Mouse (Mus musculus) Patski (cell line): ENCODE measurements around the gene Alkbh6. TPM values are rescaled to one million over a fixed set of nuclear protein-coding genes. Genes with fewer than 3 reads are reported as not detected.
A peak's percentile ranks its signal among the peaks of the same experiment; 100 is the strongest.

ENCODE experiments used
- ATAC-seq: fragments of 100-300 bp; one replicate; pipeline ENCODE4 v1.8.0; 2021
- CTCF ChIA-PET: fragments of 350-600 bp; sonication (Branson Sonifier 250); formaldehyde crosslinking; loops from one replicate; lab custom pipeline; 2022; ENCODE audit warnings: inconsistent platforms; lab: Charles Lee
- POLR2A ChIA-PET: fragments of 350-600 bp; sonication (Branson Sonifier 250); formaldehyde crosslinking; loops from one replicate; lab custom pipeline; 2022; ENCODE audit warnings: antibody characterized with exemption, inconsistent platforms; lab: Charles Lee
- DNase-seq: peaks from one replicate; pipeline ENCODE4 v3.0.0-alpha.2; 2011; ENCODE audit warnings: low read depth, low spot score
- H3K27me3 ChIP-seq: fragments of 371-371 bp; one replicate; pipeline ENCODE4 v1.5.1; 2021
- CTCF ChIP-seq: fragments of 100-300 bp; IDR thresholded peaks from one replicate; pipeline ENCODE4 v1.5.1; 2021
- in situ Hi-C: fragments of 300-500 bp; cut with MboI; formaldehyde crosslinking; loops from 3 replicates; pipeline ENCODE4 v1.11.1; 2018; ENCODE audit warnings: low pct_unique_long_range_greater_than_20kb, mixed read lengths
- polyA plus RNA-seq: library from polyadenylated mRNA; unstranded; gene quantifications from one replicate; pipeline ENCODE4 v1.2.3, GENCODE M21; 2021

Gene Alkbh6
- polyA plus RNA-seq, 1 experiment from 2014 or later, result 35.2 TPM

DNA sequence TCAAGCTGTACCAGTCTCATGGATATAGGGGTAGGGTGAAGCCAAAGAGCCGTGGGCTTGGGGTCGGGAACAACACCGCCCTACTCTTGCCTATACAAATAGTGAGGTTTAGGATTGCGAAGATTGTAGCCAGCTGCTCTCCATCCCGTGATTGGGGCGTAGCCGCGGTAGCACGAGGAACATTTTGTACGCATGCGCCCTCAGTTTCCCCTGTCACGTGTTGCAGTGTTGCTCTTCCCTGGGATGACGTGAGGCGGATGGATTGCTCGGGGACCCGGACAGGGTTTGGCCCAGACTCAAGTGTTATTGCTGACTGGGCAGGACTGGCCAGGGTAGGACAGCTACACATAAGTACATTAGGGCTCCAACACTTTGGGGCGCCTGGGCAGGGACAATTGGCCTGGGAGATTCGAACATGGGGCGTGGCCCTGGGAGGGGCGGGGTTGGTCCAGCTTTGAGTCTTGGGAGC is 27.8 kb upstream of the Alkbh6 start:
- ChIA-PET POLR2A (interaction anchor here (0.7 kb wide), 1 partner anchor 223 kb away, joined by 3 read pairs; no protein-coding TSS in a partner anchor), CTCF (interaction anchor here (0.9 to 1.5 kb wide), 4 partner anchors 11 to 64 kb away, joined by 3 to 4 read pairs (median 3); partner anchors contain the start of genes Clip3, Polr2i and Tbcb)
- no peak for TF ChIP-seq CTCF
- ATAC-seq (peak; percentile 71), DNase-seq (peak; percentile 72)
- in situ Hi-C loops, result no loop called here
- H3K27me3 ChIP-seq, result no peaks in the 10 kb centered on the region

DNA sequence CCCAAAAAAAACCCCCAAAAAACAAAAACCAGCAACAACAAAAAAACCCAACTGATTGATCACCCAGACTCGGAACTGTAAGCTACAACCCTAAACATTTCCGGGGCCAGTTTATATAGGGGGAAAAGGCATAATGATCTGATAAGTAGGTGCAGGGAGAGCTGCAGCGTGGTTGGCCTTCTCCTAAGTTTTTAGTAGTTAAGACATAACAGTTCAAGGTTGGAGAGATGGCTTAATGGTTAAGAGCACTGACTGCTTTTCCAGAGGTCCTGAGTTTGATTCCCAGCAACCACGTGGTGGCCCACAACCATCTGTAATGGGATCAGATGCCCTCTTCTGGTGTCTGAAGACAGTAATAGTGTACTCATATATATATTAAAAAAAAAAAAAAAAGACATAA is 27.0 kb upstream of the Alkbh6 start:
- TF ChIP-seq CTCF, result no peak
- POLR2A ChIA-PET, result no interaction called here
- CTCF ChIA-PET, result interaction anchor here (0.9 to 1.7 kb wide), 2 partner anchors 10 to 19 kb away, joined by 3 to 5 read pairs; partner anchors contain the start of gene Clip3
- DNase-seq, result no peak
- in situ Hi-C loops, result no loop called here
- no peaks in the 10 kb centered on the region for H3K27me3 ChIP-seq
- ATAC-seq, result no peak

DNA sequence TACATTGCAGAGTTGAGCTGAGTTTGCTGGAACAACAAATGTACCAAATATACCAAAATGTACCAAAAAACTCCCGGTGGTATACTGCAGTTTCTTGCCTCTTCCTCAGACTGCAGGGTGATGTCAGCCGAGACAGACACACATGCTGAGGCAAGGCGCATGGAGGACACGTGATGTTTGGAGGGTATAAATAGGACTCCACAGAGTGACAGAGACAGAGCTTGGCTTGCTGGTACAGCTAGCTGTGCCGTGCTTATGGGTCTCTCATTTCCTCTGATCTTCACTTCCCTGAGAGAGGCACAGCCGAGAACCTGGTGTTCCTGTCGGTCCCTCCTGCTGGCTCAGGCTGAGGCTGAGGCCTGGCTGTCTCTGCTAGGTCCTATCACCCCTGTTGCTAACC is 25.8 kb upstream of the Alkbh6 start:
- ChIA-PET POLR2A (no interaction called here), CTCF (interaction anchor here (1.5 to 1.7 kb wide), 2 partner anchors 18 to 50 kb away, joined by 3 to 5 read pairs; no protein-coding TSS in a partner anchor)
- in situ Hi-C loops, result no loop called here
- no peaks in the 10 kb centered on the region for H3K27me3 ChIP-seq
- DNase-seq, result no peak
- no peak for TF ChIP-seq CTCF
- no peak for ATAC-seq

DNA sequence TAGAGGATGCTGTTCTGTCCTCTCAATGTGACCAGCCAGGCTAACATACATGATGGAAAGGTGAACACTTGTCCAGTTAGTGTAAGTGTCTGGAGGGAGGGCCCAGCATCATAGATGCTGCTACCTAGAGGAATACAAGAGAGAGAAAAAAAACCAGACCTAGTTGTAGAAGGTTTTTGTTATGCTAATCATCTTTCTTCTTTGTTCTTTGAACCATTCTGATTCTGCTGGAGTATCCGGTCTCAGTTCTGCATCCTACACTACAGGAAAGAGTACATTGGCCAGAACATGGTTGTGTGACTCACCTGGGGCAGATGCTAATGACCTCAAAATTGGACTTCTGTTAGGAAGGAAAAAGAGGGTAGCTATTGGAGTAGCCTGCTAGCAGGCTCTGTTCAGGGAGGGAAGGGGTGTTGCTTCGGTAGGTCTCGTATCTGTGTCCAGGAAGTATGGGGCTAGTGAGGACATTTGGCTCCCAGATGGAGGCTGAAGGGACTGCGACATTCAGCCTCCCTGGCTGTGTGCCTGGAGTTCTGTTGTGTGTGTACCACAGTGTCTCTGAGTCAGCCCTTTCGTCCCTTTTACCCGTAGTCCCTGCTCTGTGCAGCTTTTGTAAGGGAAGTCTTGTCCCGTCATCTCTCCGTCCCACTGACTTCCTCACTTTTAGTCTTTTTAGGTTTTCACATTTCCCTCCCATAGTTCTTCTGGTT is 21.7 kb upstream of the Alkbh6 start:
- no peak for TF ChIP-seq CTCF
- DNase-seq (no peak), ATAC-seq (no peak)
- in situ Hi-C loops, result no loop called here
- POLR2A ChIA-PET, result no interaction called here
- H3K27me3 ChIP-seq, result no peaks in the 10 kb centered on the region
- CTCF ChIA-PET, result no interaction called here

DNA sequence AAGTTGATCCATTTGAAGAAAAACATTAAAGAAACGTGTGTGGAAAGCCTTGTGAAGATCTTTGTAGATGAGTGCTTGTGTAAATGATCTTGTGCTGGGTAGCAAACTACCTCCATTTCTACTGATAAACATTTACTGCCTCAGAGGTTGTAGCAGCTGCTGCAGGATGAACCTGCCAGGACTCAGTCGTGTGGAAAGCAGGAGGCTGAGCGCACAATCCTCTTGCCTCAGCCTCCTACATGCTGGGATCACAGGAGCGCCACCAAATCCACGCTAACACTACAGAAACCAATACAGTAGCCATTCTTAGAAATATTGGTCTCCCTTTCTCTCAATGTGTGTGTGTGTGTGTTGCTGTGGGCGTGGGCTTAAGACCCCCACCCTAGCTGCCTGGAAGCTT is 20.5 kb upstream of the Alkbh6 start:
- H3K27me3 ChIP-seq, result no peaks in the 10 kb centered on the region
- in situ Hi-C loops, result no loop called here
- ChIA-PET CTCF (no interaction called here), POLR2A (no interaction called here)
- no peak for TF ChIP-seq CTCF
- DNase-seq (no peak), ATAC-seq (no peak)

DNA sequence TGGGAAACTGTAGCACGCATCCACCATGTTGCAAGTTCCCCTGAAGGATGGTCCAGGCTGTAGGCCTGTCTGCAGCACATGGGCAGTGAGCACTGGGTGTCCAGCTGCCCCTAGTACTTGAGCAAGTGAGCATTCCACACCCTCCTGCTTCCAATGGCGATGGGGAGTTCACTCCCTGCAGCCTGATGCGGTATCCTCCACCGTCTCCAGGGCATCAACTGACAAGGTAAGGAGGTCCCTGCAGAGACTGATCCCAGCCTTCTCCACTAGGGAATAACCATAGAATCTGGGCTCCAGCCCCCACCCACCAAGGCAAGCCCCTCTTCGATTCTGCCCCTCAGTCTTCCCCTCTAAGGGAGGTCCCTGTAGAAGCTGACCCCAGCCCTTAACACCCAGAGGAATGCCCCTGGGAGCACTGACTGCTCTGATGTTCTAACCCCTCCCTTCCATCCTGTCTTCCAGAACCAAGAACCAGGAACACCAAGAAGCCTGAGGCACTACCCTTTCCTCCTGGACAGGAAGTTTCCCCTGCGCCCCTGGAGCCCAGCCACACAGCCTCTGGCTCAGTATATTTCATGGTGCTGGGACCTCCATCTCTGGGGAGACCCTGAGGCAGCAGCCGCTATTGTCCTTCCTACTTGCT is 19.3 kb upstream of the Alkbh6 start:
- TF ChIP-seq CTCF, result no peak
- no peaks in the 10 kb centered on the region for H3K27me3 ChIP-seq
- CTCF ChIA-PET, result no interaction called here
- no peak for ATAC-seq
- POLR2A ChIA-PET, result no interaction called here
- no peak for DNase-seq
- in situ Hi-C loops, result no loop called here

DNA sequence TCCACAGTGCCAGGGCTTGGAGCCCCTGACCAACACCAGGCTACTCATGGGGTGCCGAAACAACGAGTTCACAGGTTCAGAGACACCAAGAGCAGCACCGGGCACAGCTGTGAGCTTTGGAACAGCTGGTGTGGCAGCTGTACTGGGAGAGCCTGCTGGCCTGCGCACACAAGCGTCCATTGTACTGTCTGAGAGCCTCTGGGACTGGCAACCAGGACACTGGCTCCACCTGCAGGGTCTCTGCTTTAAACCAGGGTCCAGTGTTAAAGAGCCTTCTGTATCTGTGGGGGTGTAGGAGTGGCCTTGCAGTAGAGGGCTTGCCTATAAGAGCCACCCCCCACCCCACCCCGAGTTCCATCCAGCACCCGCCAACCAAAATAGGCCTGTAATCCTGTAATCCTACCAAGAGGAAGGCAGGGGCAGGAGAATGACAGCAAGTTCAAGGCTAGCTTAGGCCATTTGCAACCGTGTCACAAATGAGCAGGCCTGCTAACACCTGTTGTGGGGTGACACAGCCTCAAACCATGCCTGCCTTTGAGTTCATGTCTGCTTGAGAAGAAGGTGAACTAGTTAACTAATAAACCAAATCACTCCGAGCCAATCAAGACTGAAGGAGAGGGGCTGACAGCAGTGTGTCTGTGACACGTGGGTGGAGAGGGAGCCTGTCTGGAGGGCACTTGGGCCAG is 18.7 kb upstream of the Alkbh6 start:
- DNase-seq (no peak), ATAC-seq (no peak)
- TF ChIP-seq CTCF, result no peak
- in situ Hi-C loops, result no loop called here
- ChIA-PET POLR2A (interaction anchor here (0.6 kb wide), 1 partner anchor 14 kb away, joined by 3 read pairs; no protein-coding TSS in a partner anchor), CTCF (no interaction called here)
- H3K27me3 ChIP-seq, result no peaks in the 10 kb centered on the region

DNA sequence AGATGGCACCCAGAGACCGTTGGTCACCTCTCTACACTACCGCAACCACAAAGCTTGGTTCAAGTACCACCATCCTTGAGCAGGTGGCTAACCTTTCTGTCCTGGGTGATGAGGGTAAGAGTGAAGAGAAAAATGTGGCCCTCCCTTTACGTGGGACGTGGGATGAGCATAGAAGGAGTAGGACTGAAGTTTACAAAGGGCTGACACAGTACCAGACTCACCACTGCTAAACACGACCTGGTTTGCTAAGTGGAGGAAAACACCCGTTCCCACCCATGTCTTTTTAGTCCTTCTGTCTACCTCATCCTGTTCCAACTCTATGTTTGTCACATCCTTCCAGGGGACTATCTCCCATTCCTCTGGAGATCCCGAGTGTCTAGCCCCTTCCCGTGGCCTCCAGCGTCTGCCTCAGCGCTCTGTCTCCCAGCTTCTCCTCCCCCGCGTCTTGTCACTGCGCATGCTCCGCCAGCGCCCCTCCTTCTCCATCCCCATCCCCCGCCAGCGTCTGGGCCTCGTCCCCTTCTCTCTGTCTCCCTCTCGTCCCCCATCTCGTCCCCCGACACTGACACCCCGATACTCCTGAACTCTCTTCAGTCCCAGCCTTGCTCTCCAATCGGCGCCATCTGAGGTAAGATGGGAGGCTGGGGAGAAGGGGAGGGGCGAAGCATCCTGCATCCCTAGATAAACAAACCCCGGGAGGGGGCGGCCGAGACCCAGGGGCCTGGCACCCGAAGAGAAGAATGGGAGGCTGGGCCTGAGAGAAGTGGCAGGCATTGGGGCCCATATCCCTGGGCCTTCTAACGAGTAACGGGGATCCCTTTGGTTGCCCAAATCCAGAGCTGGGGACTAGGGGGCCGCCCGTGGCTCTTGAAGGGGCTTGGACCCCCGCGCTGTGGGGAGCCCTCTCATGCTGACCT is 17.0 kb upstream of the Alkbh6 start, which contains the start of gene Clip3:
Clip3 (plus strand) TSS at position 514 of the 917 bp plus-strand sequence.
- DNase-seq, result no peak
- in situ Hi-C loops, result no loop called here

DNA sequence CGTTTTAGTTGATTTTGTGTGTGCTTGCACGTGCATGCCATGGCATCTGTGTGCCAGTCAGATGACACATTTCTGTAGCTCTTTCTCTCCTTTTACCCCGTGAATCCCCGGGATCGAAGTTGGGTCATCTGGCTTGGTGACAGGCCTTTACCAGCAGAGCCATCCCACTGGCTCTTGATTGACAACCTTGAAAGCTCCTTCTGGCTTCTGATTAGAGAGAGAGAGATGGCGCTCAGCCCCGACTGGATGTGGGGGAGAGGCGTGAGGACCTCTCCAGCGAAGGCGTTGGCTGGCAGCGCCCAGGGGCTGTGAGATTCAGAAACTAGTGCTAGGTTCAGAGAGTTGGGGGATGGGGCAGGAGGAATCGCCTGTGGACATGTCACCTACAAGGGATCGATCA is 14.7 kb upstream of the Alkbh6 start:
- TF ChIP-seq CTCF, result no peak
- ATAC-seq (no peak), DNase-seq (no peak)
- in situ Hi-C loops, result no loop called here
- no peaks in the 10 kb centered on the region for H3K27me3 ChIP-seq
- POLR2A ChIA-PET, result no interaction called here
- CTCF ChIA-PET, result no interaction called here

More for the DNA sequence above, 17.0 kb upstream of the Alkbh6 start, which contains the start of gene Clip3:
- peak; percentile 32 for ATAC-seq
- CTCF ChIA-PET, result interaction anchor here (1.2 to 2.0 kb wide), 2 partner anchors 9 to 10 kb away, joined by 3 to 7 read pairs; no protein-coding TSS in a partner anchor
- POLR2A ChIA-PET, result no interaction called here
- no peaks in the 10 kb centered on the region for H3K27me3 ChIP-seq
- TF ChIP-seq CTCF, result no peak
